Mouse (Mus musculus): ENCODE results near the gene Slc22a16.
"Not testable (repeated sequence)": the region's sequence is repeated elsewhere in the genome, so short reads cannot be mapped to it uniquely, and the experiment has no call there.

The Slc22a16 gene

GRCm38 (mm10) chr10:40570036-40570435 lies at the start of gene Slc22a16:
TSS of gene Slc22a16 (plus strand) at chr10:40570336.
- no peak for DNase-seq (ENCODE audit: low spot score)

GRCm38 (mm10) chr10:40521579-40521978 lies 48.6 kb upstream of the Slc22a16 start:
- DNase-seq (ENCODE audit: low spot score): no peak

- DNase-seq (ENCODE audit: low spot score): no peak
These were observed 46.7 kb upstream of the Slc22a16 start for GRCm38 (mm10) chr10:40523312-40523975.

DNA sequence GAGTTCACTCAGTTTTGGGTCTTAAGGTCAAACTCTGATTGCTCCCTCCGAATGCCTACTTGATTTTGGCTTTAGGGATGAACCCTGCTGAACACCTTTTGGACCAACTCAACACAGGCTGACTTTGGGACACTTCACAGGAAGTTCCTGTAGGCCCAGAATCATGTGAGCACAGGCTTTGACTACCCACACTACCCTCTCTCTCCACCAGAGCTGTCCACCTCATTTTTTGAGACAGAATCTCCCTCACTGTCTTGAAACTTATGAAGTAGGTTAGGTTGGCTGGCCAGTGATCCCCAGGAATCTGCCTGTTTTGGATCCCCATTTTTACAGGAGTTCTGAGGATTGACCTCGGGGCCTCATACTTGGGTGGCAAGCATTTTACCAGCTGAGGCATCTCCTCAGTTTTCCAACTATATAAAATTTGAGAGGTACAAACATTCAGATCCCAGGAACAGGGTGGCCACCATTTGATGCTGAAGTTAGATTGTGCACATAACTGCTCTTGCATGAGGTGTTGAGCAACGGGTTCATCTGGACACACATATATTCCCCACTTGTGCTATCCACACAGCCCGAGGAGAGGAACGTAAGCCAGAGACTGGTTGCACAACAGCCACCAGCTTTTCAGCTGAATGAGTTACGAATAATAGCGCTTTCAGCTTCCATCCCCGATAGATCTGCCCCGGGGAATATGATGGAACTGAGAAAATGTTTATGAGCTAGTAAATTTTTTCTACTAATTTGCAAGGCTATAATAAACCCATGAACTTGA lies 45.9 kb upstream of the Slc22a16 start:
- no peak for DNase-seq (ENCODE audit: low spot score)

GRCm38 (mm10) chr10:40524991-40525390 lies 45.1 kb upstream of the Slc22a16 start:
- DNase-seq (ENCODE audit: low spot score): no peak

- no peak for DNase-seq (ENCODE audit: low spot score)
These were observed 44.5 kb upstream of the Slc22a16 start for GRCm38 (mm10) chr10:40525616-40526155.

DNA sequence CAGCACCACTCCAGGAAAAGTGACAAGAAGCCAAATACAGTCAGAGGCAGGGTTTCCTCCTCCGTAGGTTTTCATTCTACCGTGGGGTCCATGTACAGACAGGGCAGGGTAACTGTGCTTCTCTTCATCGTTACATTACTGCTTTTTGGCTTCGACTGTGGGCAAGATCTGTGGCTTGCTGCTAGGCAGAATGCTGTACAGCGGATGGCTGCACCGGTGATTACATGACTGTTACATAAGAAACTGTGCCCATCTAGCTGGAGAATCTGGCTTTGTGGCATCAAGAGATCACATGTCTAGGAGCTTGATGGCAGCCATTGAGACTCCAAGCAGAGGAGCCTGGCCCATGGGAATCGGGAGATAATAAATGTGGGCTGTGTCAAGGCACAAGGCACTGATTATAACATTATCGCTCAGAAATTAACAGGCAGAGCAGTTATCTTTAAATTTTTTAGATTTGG lies 43.8 kb upstream of the Slc22a16 start:
- DNase-seq (ENCODE audit: low spot score): no peak

DNA sequence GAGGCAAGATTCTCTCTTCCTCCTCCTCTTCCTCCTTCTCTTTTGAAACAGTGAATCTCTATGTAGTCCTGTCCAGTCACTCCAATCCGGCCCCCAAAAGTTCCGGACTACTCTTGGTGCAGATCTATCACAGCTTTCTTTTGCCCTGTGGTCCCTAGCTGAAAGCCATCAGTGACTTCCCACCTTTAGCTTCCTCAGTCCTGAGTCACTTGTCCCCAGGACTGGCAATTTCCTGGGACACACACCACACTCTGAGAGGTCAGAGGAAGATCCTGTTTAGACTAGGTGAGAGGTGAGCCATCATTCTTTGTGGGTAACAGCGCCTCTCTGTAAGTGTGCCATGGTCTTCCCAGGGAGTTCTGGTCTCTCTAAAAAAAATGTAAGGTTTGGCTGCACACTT lies 43.1 kb upstream of the Slc22a16 start:
- DNase-seq (ENCODE audit: low spot score): no peak

GRCm38 (mm10) chr10:40527573-40527972 lies 42.6 kb upstream of the Slc22a16 start:
- DNase-seq (ENCODE audit: low spot score): no peak

DNA sequence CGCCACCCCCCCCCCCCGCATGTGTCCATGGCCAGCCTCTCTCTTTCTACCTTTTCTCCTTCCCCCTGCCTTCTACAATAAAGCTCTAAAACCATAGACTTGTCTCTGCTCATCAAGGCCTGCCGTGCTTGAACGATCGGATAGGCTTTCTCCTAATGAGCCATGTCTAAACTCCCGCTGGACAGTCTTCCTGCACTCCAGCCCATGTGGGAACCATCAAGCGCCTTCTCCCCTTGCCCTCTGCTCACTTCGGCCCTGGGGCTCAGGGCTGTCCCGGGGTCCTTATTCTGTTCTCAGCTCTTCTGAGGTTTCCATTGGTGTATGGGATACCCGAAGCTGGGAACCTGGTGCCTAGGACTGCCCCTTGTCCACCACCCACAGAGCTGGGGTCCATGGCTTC lies 41.5 kb upstream of the Slc22a16 start:
- DNase-seq (ENCODE audit: low spot score): no peak

DNA sequence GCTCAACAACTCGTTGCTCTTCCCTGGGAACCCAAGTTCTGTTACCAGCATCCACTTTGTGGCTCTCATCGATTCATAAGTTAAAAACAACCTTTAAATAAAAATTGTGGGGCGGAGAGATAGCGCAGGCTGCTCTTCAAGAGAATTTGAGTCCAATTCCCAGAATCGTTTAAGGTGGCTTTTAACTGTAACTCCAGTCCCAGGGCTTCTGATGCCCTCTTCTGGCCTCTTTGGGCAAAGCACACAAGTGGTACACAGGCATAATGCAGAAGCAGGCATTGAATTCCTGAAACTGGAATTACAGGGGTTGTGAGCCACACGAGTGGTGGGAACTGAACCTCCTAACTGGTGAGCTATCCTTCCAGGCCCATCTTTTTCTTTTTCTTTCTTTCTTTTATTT lies 40.5 kb upstream of the Slc22a16 start:
- no peak for DNase-seq (ENCODE audit: low spot score)

- no peak for DNase-seq (ENCODE audit: low spot score)
These were observed 39.5 kb upstream of the Slc22a16 start for GRCm38 (mm10) chr10:40530661-40531060.

GRCm38 (mm10) chr10:40532586-40532985 lies 37.5 kb upstream of the Slc22a16 start:
- DNase-seq (ENCODE audit: low spot score): not testable (repeated sequence)

GRCm38 (mm10) chr10:40541351-40541750 lies 28.8 kb upstream of the Slc22a16 start:
- no peak for DNase-seq (ENCODE audit: low spot score)

GRCm38 (mm10) chr10:40549317-40549716 lies 20.8 kb upstream of the Slc22a16 start:
- no peak for DNase-seq (ENCODE audit: low spot score)

- DNase-seq (ENCODE audit: low spot score): no peak
These were observed 18.3 kb upstream of the Slc22a16 start for GRCm38 (mm10) chr10:40551801-40552200.

- not testable (repeated sequence) for DNase-seq (ENCODE audit: low spot score)
These were observed 4.4 kb upstream of the Slc22a16 start for GRCm38 (mm10) chr10:40565695-40566094.

GRCm38 (mm10) chr10:40575912-40576634 lies 5.9 kb downstream of the Slc22a16 start:
- no peak for DNase-seq (ENCODE audit: low spot score)

- no peak for DNase-seq (ENCODE audit: low spot score)
These were observed 13.6 kb downstream of the Slc22a16 start for GRCm38 (mm10) chr10:40583584-40584255.

DNA sequence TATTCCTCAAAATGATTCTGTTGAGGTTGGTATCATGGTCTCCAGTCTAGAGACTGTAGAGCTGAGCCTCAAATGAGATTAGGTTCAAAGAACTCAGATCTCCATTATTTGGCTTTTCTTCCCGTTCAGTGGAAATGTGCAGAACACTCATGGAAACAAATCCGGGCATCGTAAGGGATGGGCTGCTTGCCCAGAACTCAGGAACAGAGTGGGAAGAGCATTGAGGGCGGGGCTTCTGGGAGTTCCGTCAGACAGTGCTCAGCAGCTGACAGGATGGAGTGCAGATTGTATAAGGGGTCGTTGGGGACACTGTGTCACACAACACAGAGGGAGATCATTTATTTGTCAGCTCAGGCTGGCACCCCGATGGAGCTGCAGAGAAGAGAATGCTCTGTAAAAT lies 22.1 kb downstream of the Slc22a16 start:
- no peak for DNase-seq (ENCODE audit: low spot score)

DNA sequence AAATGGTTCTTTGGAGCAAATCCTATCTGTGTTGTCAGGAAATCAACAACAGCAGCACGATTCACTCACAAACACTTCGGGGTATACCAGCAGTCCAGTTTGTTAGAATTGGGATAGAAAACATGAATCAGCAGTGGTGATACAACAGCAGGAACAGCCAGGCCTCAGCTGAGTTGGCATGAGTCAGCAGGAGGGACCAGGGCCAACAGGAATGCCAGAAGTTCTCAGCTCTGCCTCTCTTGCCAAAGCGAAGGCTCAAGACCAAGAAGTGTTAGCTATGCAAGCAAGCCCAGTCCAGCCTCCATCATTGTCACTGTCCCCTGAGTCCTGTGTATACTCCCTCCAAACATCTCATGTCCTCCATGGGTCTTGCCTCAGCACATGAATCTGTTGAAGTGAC lies 27.0 kb downstream of the Slc22a16 start:
- no peak for DNase-seq (ENCODE audit: low spot score)

All from left cerebral cortex, adult 11 months (tissue).